Mouse (Mus musculus): ENCODE data around the gene Tns1. TPM values are rescaled to one million over a fixed set of nuclear protein-coding genes. Genes with fewer than 3 reads are reported as not detected.
"Not testable (repeated sequence)": the region's sequence is repeated elsewhere in the genome, so short reads cannot be mapped to it uniquely, and the experiment has no call there.

The Tns1 gene
- total RNA-seq, 2 experiments from 2014 or later, result 25.3 to 62.1 TPM

DNA sequence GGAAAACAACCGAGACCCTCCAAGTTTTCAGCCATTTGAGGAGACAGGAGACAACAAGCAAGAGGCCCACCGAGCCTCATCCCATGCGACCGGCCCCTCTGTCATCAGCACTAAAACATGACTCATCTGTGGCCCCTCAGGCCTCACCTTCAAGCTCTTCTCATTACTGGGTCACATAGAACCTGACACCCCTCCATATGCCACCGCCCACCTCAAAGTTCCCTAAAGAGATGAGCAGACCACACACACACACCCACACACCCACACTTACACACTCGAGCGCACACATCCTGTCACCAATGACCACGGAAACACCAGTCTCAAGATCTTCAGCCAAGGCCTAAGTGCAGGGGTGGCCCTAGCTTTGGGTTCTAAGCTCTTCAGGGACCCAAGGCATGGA lies 213.5 kb downstream of the Tns1 start:
- ATAC-seq (replicated peaks; ENCODE audit: low FRiP score, low TSS enrichment, poor library complexity, severe bottlenecking), result no peak

DNA sequence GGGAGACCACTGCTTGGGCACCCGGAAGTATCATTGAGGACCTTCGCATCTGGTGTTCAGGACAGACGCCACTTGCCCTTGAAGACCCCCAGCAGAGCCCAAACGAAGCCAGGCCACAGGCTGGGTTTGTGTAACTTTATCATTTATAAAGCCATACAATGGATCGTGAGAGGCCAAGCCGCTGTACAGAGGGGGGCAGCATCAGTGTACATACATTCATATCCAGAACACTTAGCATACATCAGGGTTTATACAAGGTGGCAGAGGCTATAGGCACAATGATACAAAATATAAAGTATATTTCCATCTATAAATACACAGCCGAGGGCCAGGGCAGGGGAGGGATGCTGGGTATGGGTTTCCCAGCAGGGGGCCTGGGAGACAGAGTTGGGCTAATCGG lies 214.1 kb downstream of the Tns1 start:
- no peak for ATAC-seq (replicated peaks; ENCODE audit: low FRiP score, low TSS enrichment, poor library complexity, severe bottlenecking)

DNA sequence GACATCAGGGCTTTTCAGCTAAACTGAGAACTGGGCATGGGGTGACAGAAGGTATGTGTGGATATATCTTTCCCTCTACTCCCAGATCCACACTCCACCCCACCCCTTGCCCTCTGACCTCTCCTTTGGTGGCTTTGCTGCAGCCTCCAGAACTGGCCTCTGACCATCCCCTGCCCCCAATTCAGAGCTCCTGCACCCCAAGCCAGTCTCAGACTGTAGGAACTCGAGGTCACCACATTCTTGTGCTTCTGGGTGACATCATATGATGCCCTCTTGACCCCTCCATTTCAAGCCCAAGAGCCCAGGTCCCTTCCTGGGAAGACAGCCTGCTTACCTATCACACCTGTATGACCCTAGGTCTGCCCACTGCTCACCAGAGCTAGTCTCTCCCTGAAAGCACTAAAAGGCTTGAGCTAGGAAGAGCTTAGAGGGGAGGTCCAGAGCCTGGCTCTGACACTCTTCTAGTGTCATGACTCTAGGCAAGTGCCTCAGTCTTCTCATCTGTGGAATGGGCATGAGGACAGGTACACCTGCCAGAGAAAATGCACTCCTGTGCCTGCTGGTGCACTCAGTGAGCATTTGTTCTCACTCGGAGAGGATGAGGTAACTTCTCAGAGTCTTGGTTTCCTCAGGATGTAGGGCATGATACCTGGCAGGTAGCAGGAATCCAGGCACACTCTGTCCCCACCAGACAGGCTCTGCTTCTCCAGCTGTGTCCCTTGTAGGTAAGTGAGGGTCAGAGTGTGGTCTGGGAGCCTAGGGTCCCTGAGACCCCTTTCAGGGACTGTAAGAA lies 214.9 kb downstream of the Tns1 start:
- ATAC-seq (replicated peaks; ENCODE audit: low FRiP score, low TSS enrichment, poor library complexity, severe bottlenecking), result no peak

DNA sequence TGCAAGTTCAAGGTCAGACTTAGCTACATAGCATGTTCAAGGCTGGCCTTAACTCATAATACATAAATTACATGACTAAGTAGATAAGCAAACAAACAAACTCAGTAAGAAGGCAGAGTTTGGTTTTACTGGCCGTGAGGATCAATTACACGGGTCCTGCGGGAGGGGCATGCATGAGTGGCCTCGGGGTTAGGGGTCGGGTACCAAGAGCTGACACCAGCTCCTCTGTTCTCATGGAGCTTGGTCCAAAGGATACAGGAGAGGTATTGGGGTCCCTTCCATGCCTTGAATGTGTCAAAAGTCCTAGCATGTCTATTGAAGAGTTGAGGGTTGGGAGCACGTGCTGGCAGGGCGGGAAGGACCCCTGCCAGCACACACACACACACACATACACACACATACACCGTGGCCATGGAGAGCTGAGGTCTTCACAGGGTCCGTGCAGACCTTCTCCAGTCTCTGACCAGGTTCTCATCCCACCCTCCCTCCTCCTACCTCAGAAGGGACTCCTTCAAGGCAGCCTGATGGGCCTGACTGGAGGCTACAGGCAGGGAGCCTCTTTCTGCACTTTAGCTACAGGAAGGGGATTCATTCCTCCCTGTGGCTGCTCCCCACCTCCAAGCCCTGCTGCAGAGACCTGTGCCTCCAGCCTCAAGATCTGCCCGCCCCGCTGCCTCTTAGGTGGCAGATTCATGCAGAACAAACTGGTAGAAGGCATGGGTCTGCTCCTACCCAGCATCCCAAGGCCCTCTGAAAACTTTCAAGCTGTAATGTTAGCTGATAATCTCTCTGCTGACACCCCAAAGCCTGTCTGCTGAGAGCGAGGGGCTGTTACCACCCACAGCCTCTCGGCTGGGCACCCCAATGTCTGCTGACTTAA lies 215.9 kb downstream of the Tns1 start:
- no peak for ATAC-seq (replicated peaks; ENCODE audit: low FRiP score, low TSS enrichment, poor library complexity, severe bottlenecking)

DNA sequence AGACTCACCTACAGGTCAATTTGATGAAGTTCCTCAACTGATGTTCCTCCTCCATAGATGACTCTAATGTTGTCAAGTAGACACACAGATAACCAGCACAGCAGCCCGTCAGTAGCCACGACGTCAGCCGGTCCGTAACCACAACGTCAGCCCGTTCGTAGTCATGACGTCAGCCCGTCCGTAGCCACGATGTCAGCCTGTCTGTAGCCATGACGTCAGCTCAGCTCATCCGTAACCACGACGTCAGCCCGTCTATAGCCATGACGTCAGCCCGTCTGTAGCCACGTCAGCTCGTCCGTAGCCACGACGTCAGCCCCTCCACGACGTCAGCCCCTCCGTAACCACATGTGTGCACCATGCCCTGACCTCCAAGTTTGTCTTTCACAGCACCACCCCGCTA lies 217.1 kb downstream of the Tns1 start:
- ATAC-seq (replicated peaks; ENCODE audit: low FRiP score, low TSS enrichment, poor library complexity, severe bottlenecking), result no peak

DNA sequence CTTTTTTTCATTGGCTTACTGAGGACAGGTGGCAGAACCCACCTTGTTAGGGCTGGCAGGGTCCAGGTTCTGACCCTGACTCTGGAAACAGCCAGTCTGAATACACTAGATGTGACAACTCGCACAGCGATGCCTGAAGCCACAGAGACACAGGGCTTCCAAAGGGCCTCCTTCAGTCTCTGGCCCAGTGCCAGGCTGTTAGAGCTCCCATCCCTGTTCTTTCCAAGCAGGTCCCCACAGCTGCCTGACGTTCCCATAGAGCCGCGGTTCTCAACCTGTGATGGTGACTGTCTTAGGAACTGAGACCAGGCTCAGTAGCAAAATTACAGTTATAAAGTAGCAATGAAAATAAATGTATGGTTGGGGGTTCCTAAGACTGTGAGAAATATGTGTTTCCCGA lies 217.9 kb downstream of the Tns1 start:
- no peak for ATAC-seq (replicated peaks; ENCODE audit: low FRiP score, low TSS enrichment, poor library complexity, severe bottlenecking)

DNA sequence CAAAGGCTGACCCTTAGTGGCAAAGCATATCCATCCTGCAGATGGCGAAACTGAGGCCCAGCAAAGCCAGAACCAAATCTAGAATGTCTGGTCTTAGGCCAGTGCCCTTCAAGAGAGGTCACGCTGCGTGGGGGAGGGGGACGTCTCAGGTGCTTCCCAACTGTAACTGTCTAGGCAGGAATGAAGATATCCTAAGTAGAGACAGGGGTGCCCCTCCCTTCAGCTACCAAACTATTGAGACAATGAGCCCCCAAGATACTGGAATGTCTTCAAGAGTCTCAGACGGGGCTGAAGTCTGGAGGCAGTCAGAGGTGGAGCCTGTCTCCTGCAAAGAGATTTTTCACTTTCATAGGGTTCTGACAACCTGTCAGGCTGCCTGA lies 218.4 kb downstream of the Tns1 start:
- ATAC-seq (replicated peaks; ENCODE audit: low FRiP score, low TSS enrichment, poor library complexity, severe bottlenecking), result no peak

DNA sequence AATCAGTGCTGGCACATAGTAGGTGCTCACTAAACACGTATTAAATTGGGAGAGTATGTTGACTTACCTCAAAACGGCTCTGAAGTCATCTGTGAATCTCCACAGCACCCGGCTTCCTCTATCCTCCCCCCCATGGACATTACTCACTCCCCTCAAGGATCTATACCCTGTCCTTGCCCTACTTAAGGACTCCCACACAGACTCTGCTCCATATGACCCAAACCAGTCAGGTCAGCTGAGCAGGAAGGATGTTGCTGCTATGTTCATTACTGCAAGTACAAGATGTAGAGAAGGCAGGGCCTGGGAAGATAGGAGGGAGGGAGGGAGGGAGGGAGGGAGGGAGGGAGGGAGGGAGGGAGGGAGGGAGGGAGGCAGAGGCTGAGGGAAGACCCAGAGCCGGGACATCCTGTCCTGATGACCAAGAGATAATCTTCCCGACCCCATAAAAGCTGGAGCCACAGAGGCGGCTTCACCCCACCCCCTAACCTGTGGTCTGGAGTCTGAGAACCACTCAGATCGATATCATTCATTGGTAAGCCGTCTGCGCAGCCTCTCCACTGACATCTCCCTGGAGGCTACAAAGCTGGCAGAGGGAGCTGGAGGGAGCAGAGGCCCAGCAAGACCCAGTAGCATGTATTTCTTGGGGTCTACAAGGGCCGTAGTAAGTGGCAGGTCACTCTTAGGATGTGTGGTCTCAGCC lies 219.0 kb downstream of the Tns1 start:
- no peak for ATAC-seq (replicated peaks; ENCODE audit: low FRiP score, low TSS enrichment, poor library complexity, severe bottlenecking)

DNA sequence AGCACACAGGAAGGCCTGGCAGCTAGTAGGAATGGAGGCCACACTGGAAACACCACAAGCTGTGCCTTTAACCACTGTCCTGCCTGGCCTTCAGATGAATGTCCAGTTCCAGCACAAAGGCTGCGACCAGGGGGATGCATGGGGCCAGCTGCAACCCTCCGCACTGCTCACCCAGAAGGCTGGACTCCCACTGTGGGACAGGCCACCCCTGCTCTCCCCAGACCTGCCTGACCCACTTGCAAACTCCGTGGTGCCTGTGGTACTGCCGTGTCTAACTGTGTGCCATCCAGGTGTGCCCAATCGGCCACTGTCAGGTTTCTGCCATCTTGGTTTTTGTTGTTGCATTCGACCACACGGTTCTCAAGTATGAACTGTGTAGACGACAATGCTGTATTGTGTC lies 219.6 kb downstream of the Tns1 start:
- ATAC-seq (replicated peaks; ENCODE audit: low FRiP score, low TSS enrichment, poor library complexity, severe bottlenecking), result no peak

DNA sequence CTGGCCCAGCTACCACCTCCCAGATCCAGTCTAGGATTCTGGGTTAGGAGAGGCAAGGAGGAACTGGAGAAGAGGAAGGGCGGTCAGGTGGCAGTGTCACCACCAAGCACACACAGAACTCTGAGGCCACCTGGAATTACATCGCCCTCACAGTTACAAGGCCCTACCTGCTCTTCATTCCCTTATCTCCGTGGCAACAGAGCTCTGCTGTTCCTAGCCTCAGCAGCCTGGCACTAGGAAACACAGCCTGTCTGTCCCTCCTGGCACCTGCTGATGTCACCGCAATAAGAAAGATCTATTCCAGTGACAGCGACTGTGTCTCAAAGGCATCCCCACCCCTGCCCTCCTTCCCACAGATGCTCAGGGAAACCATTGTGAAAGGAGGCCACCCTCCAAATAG lies 221.2 kb downstream of the Tns1 start:
- no peak for ATAC-seq (replicated peaks; ENCODE audit: low FRiP score, low TSS enrichment, poor library complexity, severe bottlenecking)

DNA sequence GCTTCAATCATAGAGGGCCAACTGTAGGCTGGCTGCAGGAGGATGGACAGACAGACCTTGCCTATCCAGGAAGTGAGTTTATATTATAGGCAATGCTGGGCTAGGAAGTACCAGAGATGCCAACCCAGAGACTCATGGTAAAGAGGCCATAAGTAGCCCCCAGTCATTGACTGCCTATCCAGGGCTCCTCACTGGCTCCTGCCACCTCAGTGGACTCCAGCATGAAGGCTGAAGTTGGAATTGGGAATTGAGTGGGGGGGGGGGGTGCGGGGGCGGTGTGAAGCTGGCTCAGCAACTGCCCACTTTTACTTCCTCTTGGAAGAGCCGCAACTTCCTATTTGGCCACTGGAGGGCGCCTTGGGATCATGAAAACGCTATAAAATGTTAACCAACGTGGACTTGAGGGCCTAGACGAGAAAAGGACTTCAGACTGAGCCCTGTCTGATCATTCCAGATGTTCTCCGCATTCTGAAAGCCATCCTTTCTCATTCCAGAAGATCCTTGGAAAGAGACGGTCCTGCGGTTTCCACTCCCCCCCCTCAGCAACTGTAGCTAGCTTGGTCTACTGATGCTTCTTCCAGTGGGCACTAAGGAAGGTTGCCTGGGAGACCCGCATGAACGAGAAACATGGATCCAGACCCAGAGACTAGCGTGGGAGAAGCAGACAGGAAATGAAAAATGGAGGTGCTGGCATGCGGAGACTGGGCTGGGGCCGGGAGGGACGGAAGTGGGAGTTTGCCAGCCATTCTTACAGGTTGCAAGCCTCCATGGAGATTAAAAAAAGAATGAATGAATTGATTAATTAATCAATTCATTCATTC lies 221.9 kb downstream of the Tns1 start:
- ATAC-seq (replicated peaks; ENCODE audit: low FRiP score, low TSS enrichment, poor library complexity, severe bottlenecking), result peak; percentile 48; the same call in 1 of the 2 replicates

DNA sequence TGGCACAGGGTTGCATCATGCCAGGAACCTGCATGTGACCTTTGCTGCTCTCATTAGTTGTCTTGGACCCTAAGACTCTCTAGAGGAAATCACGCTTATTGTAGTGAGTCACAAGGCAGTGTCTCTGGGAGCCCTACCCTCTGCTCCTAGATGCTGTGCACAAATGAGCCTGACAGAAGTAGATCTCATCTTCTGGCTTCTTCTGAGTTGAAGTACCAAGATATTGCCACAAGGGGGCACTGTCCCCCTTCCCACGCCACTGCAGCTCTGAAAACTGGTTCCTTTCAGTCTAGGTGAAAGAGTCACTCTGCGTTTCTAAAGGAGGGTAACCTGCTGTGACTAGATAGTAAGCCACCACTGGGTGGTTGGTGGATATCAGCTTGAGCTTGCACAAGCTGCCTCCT lies 222.8 kb downstream of the Tns1 start:
- peak; percentile 81 for ATAC-seq (replicated peaks; ENCODE audit: low FRiP score, low TSS enrichment, poor library complexity, severe bottlenecking)

DNA sequence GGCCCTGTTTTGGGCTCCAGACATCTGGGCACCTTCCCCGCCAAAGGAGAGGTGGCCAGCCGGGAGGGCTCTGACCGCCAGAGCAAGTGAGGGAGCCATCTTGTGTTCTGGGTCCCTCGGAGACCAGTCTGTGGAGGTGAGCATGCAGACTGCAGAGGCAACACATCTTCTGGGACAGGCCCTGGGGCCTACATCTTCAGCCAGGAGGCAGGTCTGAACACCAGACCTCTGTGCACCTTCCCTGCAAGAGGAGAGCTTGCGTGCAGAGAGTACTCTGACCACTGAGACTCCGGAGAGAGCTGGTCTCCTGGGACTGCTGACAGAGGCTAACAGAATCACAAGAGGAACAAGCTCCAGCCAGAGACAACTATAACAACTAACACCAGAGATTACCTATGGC lies 228.8 kb downstream of the Tns1 start:
- ATAC-seq (replicated peaks; ENCODE audit: low FRiP score, low TSS enrichment, poor library complexity, severe bottlenecking), result not testable (repeated sequence)

DNA sequence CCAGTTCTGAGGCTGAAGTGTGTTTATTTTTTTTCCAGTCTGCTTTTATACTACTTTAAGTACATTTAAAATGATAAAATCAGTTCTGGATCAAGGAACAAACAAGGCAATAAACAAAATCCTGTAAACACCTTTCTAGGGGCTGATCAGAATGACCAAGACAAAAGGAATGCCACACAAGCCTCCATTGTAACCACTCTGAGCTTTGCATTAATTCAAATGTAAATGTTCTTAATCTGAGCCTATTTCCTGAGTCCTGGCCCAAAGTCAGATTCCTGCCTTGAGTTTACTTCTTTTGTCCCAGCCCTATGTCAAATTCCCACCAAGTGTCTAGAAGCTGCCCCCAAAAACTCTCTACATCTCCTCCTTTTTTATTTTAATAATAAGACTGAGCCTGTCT lies 243.5 kb downstream of the Tns1 start:
- ATAC-seq (replicated peaks; ENCODE audit: low FRiP score, low TSS enrichment, poor library complexity, severe bottlenecking), result no peak

DNA sequence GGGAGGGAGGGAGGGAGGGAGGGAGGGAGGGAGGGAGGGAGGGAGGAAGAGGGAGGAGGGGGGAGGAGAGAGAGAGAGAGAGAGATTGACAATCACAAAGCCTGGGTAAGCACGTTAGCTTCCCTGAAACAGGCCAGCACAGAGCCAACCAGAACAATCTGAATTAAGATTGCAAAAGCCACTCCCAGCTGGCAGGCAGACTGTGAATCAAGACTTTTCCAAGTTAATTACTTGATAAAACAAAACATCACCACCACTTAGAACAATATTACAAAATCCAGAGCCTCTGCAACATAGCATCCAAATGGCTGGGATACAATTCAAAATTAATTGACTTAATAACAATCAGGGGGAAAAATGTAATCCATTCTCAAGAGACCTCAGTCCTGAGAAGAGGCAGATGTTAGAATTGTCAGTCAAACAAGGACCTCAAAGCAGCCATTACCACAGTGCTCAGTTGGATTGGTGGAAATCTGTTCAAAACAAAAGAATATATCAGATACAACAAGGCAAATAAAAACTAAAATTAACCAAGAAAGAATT lies 248.5 kb downstream of the Tns1 start:
- ATAC-seq (replicated peaks; ENCODE audit: low FRiP score, low TSS enrichment, poor library complexity, severe bottlenecking), result no peak

DNA sequence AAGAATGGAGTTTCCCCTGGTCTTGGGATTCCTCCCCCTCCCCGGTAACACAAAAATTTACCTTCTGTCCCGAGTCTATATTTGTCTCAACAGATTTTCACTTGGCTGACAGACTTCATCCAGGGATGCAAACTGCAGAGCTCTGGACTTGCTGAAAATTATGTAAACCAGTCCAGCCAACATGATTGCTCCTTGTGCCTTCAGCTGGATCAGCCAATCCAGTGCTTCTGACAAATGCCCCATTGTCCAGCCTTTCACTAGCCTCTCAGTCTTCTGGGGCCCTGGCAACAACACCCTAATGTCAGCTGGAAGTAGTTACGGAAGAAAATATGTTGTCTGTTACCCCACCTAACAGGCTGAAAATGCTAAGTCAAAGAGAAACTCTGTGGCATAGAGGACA lies 259.9 kb downstream of the Tns1 start:
- ATAC-seq (replicated peaks; ENCODE audit: low FRiP score, low TSS enrichment, poor library complexity, severe bottlenecking), result no peak

DNA sequence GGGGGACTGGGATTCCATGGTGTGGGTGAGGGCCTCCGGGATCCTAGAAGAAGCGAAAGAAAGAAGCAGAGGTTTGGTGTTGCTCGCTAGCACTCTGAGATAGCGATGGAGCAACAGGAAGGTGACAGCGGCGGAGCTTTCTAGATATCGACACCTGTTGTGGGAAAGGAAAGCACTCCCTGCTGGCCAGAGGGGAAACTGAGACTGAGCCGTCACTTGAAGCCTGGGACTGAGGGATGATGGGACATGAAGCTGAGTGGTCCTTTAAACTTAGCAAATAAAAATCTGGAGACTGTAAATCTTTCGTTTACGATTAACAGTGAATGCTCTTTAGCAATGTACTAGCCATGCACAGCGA lies 261.2 kb downstream of the Tns1 start:
- no peak for ATAC-seq (replicated peaks; ENCODE audit: low FRiP score, low TSS enrichment, poor library complexity, severe bottlenecking)

DNA sequence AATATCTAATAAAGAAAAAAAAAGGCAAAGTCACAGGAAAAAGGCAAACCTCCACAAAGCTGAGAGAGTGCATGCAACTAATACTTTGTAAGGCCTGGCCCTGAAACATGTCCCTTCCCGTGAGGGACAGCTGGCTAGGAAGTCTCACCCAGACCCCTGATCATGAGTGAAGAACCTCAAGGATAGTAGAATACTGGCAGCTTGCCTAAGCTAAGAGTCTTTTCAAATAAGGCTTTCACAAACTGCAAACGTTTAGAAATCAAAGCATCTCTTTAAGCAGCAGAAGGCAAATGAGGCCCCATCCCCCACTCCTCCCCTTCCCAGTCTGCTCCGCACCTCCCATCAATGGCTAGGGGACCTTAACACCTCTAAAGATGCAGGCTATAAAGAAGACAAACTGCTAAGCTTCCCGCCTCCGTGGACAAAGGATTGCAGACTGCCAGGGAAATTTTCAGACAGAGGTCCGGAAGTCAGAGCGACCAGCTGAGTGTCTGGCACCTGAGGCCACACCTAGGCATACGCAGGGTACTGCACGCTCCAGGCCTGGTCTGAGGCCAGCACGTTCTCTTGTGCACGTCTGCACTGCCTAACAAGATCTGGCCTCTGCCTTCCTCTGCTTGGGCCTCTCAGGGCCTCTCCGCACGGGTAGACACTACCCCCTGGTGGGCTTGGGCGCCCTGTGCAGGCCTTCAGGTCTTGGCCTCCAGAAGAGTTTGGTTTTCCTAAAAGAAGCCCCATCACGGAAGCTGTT lies 261.8 kb downstream of the Tns1 start:
- ATAC-seq (replicated peaks; ENCODE audit: low FRiP score, low TSS enrichment, poor library complexity, severe bottlenecking), result peak; percentile 89

DNA sequence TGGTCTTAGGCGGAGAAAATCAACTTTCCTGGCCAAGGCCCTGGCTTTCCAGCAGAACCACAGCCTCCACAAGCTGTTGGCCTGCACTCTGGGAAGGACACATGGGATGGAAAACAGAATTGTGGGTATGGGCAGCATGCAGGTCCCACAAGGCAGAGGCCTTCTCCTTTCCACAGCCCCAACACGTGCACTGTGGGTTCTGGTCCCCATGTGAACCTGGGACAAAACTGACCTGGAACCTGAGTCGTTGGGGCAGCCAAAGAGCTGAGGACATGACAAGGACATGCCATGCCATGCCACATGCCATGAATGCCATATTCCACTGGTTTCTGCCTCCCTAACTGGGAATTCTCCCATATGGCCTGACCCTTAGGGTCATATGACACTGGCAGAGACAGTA lies 263.8 kb downstream of the Tns1 start:
- ATAC-seq (replicated peaks; ENCODE audit: low FRiP score, low TSS enrichment, poor library complexity, severe bottlenecking), result no peak
